Mouse (Mus musculus) thymus, postnatal 14 days (tissue): ENCODE data around the gene Prtn3.

ENCODE experiments used
- DNase-seq: peaks from one replicate; pipeline ENCODE4 v3.0.0; 2021

Prtn3 gene

DNA sequence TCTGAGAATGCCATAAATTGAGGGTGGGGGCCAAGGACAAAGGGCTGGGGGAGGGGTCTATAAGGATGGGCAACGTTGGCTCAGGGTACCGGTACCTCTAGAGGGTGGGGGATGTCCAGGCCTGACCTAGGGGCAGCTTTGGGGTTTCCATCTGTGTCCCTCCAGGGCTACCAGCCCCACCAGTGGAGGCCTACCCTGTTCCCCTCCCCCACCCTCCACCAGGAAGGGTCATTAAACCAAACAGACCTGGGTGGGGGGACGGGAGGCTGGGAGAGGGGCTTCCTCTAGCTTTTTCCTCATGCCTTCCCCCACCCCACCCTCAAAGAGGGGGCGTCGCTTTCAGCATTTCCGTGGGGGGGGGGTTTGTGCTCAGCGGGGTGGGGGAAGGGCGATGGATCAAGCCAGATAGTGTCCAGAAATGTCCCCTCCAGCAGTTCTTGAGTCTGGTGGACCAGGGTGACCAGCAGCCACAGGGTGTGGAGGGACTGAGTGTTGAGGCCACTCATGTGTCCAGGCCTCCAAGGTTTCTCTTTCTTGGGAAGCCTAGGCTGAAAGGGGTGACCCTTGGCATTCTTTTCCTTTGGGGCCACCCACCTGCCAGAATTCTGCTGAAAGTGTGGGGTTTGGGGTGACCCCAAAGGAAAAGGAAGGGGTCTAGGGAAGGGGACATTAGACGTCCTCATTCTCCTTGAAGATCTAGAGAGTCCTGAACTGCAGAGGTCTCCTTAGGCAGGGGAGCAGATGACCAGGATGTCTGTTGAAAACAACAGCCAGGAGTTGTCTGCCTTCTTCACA lies 54.8 kb downstream of the Prtn3 start:
- no peak for DNase-seq

DNA sequence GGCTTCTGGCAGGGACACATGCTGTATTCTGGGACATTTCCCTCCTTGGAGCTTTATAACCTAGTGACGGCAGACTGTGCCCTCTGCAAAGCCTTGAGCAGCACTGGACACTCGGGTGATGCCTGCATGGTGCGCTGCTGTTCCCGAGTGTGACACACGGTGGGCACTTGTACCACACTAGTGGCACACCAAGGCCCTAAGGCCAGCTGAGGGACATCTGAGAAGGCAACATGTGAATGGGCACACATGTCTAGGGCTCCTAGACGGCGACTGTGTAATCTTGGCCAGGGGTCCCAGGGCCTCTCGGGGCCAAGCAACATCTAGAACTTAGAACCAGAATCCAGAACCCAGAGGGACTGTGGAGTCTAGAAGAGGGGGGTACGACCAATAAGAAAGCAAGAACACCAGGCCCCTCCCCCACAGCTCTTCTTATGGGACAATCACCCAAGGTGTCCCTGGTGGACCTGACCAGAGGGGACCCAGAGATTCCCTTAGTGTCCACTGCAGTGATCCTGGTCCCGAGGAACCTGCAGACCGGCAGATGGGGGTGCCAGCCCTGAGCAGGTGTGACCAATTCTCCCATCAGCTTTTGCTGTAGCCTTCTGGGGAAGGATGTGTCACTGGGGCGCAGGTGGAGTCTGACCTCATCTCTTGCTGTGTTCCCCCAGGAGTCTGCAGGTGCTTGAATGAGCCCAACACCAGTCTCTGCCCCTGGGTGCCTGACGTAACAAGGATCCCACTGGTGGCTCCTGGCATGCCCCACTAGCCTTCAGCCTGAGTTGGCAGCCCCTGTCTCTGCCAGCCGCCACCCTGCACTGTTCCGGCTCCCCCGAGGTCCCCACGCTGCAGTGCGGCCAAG lies 55.9 kb downstream of the Prtn3 start:
- DNase-seq, result no peak

GRCm38 (mm10) chr10:79930826-79931186 lies 56.5 kb downstream of the Prtn3 start:
- no peak for DNase-seq

- DNase-seq, result no peak
These were observed 57.5 kb downstream of the Prtn3 start for GRCm38 (mm10) chr10:79931797-79932196.

DNA sequence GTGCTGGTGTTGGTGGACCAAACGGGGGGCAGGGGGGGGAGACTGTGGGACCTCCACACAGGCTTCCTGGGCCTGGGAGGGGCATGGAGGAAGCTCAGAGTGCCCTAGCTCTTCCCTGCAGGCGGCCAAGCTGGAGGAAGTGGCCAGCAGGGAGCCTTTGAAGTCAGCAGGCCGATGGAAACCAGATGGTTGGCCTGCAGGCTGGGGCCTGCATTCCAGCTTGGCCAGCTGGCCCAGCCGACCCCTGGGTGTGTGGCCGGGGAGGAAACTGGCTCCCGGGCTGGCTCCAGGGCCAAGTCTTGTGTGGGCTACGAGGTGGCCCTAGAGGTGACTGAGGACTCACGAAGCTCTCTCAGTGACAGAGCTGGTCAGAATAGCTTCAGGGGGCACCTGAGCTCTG lies 58.5 kb downstream of the Prtn3 start:
- DNase-seq, result no peak
